Mouse (Mus musculus) spleen, embryonic (tissue): ENCODE data around the gene Spata5.

Experiments
- CTCF ChIA-PET: fragments of 350-600 bp; sonication (Branson Sonifier 250); formaldehyde crosslinking; loops from one replicate; lab custom pipeline; 2022; lab: Charles Lee

The Spata5 gene

DNA sequence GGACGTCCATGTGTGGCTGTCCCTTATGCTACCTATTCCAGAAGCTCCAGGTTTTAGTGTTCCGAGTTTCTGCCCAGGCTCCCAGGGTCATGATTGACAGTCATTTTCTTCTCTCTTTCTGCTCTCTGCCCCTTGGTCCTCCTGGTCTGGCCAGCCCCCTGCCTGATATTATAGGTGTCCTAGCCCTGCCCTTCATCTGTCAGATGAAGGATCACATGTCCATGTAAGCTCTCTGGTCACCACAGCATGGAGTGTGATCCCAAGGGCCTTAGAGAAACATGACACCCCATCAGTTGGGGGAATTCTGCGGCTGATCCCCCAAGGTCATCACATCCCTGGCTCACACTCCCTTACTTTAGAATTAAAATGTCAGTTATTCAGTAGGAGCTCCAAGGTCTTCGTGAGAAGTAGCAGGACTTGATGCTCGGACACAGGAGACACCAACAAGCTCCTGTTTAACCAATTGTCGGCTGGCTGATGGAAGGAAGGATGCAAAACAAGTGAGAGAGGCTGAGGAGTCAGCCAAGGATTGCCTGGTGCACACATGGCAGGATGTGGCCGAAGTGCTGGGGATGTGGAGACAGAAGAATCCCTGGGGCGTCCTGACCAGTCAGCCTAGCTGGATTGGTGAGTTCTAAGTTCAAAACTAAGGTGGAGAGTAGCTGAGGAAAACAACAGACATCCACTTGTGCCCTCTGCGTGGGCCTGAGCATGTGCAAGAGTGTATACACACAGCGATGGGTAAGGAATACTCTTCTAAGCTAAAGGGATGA lies 195.4 kb downstream of the Spata5 start:
- CTCF ChIA-PET, result no interaction called here

DNA sequence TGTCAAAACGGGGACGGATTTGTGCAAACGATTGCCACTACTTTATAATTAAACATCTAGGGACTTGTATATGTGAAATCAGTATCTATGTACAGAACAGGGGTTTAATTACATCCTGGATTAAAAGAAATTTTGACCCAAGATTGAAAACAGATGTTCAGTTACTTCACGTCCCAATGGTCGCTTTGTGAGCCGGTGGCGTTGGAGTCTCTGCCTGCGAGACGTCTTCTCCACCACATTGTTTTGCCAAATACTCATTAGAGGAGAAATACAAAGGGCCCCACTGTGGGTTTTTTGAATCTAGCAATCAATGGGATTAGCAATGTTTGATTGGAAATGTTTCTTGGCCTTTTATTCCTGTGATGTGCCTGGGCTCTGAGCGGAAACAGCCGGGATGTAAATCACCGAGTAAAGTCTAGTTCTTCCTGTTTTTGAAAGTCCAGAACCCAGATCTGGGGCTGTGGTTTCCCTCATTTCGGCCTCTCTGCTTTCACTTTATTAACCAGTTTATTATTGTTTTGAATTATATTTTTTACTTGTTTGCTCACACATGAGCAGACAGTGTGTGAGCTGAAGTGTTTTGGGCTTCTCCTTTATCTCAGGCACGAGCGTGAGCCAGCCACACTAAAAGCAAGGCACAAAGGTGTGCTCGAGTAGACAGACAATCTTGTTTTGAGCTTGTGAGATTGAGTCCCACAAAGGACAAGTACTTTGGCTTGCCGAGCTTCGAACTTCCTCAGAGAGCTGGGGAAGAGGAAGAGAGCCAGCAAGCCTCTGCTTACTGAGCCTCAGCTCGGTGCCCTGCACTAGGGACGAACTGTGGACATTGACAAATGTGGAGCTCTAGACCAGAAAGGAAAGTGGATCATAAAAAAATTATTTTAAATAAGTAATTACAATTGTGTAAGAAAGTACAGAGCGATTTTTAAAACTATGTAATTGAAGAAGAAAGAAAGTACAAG lies 197.2 kb downstream of the Spata5 start:
- CTCF ChIA-PET, result no interaction called here
